Mouse (Mus musculus): ENCODE data around the gene Aldh4a1.

Aldh4a1 gene

GRCm38 (mm10) chr4:139622373-139623282 is at the start of gene Aldh4a1:
Aldh4a1 (plus strand) TSS chr4:139622866.
- peak; percentile 87 for DNase-seq

DNA sequence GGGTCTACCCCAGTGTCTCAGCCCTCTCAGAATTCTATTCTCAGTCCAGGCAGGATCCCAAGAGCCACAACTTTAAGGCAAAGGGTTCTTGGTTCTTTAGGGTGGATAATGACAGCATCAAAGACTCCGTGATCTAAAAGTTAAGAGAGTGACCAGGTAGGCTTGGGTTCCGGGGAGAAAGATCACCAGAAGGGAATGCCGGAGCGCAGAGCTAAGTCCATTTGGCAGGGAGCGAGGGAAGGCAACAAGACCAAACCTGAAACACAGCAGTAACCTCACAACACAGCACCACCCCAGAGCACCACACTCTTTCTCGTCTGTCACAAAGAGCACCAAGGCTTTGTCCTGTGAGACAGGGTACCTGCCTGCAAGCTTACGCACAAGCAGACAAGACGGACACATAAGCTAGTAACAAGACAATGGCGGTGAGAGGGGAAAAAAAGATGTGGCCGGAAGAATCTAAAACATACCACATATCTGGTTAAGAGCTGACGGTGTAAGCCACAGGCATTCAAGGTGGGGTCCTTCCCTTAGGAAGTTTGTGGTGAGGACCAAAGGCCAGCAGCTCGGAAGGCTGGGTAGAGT is 49.6 kb upstream of the Aldh4a1 start:
- DNase-seq: peak in 1 of 2 experiments; percentile 4

- peak; percentile 99 to 100 for DNase-seq
Measured at GRCm38 (mm10) chr4:139574156-139574798, 48.4 kb upstream of the Aldh4a1 start.

- DNase-seq: peak; percentile 75
Measured at GRCm38 (mm10) chr4:139574799-139575672, 47.6 kb upstream of the Aldh4a1 start.

GRCm38 (mm10) chr4:139575673-139576003 is 47.0 kb upstream of the Aldh4a1 start:
- DNase-seq: no peak

- peak in 1 of 2 experiments; percentile 23 for DNase-seq
Measured at GRCm38 (mm10) chr4:139576251-139576880, 46.3 kb upstream of the Aldh4a1 start.

GRCm38 (mm10) chr4:139577006-139577405 is 45.7 kb upstream of the Aldh4a1 start:
- DNase-seq: peak in 1 of 2 experiments; percentile 36

GRCm38 (mm10) chr4:139578389-139578788 is 44.3 kb upstream of the Aldh4a1 start:
- DNase-seq: peak in 1 of 2 experiments; percentile 6

DNA sequence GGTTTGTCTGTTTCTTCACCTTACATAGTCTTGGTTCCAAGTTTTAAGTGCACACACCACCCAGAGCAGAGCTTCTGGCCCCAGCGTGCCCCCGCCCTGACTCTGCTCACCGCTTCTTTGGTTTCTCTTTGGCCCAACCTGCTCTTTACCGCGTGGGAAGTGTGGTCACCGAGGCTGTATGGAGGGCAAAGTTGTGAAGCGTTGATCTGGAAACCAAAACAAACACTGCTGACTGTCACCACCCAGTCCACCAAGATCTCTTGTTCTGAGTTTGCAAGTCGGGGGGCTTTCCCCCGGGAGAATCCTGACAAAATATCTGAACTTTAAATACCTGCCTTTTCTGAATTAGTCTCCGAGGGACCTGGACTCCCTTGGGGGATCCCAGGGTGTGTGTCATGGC is 43.7 kb upstream of the Aldh4a1 start:
- DNase-seq: no peak

- DNase-seq: no peak
Measured at GRCm38 (mm10) chr4:139579466-139579865, 43.2 kb upstream of the Aldh4a1 start.

GRCm38 (mm10) chr4:139580663-139581336 is 41.9 kb upstream of the Aldh4a1 start:
- DNase-seq: peak in 1 of 2 experiments; percentile 21

DNA sequence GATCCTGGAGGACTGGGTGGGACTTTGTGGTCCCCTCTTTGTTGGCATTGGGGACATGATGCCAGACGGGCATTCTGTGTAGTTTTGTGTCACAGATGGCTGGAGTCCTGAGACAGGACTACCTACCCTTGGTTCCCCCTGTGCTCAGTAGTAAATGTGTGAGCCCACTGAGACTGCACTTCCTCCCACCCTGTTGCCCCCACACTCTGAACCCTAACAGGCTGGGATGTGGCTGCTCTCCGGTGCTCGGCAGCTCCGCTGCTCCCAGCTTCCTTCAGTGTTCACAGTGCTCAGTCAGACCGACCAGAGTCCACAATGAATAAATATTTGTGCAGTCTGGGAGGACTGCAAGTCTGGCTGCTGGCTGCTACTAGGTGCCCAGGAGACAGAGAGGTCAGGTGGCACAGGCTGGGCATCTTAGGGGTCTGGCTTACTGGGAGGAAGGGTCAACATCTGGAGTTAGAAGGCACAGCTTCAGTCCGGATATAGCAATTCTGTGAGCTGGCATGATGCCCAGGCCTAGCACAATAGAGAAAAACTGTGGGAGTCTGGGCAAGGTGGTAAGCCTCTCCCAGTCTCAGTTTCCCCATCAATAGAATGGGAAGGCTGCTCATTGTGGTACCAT is 41.1 kb upstream of the Aldh4a1 start:
- DNase-seq: peak in 1 of 2 experiments; percentile 44

DNA sequence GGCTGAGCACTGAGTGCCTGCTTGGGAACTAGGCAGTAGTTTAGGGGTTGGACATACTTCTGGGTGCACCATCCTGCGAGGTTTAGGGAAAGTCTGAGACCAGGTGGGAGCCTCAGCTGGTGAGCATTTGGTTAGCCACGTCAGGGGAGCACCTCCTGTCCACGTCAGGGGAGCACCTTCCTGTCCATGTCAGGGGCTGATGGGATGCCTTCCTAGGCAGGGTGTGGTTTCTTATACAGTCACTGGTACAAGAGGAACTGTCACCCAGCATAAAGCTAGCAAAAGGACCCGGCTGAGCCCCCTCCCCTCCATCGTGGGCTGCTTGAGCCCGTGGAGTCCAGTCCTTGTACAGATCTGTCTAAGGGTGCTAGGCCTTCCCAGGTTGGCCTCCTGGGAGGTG is 40.3 kb upstream of the Aldh4a1 start:
- DNase-seq: peak in 1 of 2 experiments; percentile 11

DNA sequence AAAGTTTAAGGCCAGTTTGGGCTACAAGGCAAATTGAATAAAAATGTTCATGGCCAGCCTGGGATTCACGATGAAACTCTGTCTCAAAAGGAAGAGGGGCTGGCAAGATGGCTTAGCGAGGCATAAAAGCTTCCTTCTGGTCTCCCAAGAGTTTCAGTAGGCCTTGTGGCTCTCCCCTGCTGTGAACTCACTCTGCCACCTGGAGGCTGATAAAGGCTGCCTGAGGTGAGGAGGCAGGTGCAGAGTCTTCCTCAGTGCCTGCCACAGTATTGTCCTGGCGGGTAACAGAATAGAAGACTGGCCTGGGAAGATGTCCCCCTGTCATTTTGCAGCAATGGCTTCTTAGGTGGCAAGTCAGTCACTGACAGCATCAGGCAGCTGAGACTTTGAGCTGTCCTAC is 39.8 kb upstream of the Aldh4a1 start:
- DNase-seq: peak in 1 of 2 experiments; percentile 10

DNA sequence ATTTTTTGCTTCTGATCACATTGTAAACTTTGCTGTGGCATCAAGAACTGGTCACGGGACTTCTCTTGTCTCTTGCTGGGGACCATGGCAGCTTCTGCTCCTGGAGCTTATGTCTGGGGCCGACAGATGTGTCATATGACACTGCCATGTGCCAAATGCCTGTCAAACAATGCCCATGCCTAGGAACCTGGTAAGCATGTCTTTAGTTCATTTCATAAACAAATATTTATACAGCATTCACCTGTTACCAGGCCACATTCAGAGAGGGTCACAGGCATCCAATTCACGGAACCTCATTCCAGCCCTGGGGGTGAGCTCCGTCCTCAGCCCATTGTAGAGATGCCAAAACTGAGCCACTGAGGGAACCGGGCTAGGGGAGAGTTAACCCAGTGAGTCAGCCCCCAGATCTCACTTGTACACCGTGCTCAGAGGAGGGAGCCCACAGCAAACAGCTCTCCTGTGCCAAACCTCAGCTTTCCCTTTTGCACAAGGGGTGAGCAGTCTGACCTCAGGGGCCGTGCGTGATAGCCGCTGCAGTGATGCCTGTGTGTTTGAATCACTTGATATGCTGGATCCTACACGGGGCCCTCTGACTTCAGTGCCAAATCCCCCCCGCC is 38.9 kb upstream of the Aldh4a1 start:
- peak in 1 of 2 experiments; percentile 6 for DNase-seq

GRCm38 (mm10) chr4:139584704-139585103 is 38.0 kb upstream of the Aldh4a1 start:
- peak; percentile 9 to 20 for DNase-seq

DNA sequence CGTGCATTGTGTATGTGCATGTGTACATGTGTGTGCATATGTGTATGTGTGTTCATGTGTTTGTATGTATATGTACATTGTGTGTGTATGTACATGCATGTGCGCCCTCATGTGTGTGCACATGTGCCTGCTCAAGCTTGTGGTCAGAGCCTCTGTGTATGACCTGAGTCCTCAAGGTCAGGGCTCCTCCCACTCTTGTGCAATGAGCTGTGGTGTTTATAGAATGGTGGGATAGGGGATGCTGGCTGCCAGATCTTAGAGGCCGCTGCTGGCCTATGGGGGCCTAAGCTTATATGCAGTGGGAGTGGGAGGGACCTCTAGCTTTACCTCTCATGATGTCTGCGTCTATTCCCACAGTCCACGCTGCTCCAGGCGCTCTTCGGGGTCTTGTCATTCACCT is 37.0 kb upstream of the Aldh4a1 start:
- peak in 1 of 2 experiments; percentile 1 for DNase-seq

DNA sequence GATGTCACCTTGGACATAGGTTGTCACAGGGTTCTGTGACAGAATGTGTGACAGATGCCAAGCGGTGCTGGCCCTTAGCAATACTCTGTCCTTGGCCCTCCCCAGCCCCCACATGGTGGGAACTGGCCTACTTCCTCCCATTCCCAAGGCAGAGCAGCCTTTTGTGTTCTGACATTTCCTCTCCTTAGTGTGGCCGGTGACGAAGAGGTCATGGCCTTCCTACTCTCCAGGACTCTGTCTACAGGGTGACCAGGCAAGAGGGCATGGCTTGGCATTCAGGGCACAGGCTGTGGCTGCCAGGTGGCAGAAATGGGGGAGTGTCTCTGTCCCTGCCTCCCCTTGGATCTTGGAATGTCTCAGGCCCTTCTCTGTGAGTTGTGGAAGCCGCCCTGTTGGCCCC is 35.3 kb upstream of the Aldh4a1 start:
- peak; percentile 39 to 57 for DNase-seq

DNA sequence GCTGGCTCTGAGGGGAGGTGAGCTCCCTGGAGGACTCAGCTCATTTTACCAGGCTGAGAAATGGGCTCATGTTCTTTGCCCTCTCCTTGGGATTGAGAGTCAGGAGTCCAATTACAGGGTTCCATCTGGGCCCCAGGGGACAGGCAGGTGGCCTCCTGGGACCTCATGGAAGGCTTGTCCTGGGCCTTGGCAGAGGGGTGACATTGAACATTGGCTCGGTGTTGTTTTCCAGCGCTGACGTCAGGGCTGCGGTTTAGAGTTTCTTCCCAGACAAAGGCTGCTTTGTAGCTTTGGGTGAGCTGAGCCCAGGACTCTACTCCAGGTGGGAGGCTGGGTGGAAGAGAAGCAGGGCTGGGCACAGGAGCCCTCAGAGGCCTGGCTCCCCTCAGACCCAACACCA is 34.9 kb upstream of the Aldh4a1 start:
- no peak for DNase-seq

DNA sequence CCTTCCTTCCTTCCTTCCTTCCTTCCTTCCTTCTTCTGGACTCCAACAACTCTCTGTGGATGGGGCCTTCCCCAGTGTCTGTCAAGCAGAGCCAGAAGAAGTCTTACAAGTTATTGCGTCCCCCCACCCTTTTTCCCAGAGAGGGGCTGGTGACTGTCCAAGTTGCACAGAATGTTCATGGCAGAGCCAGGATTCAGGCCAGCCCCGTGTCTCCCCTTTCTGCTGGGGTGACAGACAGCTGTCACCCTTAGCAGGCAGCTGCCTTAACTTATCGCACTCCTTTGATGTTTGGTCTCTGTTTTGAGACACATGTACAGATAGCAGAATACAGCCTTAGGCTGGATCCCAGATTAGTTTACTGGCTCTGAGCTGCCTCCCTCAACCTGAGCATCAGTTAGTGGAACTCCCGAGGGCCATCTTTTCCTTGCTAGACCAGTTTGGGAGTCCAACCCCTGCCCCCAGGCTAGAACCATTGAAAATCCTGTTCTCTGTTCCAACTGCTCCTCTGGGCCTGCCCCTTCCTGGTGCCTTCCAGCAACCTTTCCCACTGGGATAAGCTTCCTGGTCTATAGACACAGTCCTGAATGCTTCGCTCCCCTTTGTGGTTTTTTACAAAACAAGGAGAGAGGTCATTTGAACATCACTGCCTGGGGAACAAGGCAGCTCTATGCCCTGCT is 33.2 kb upstream of the Aldh4a1 start:
- peak in 1 of 2 experiments; percentile 27 for DNase-seq

Measured in cerebellum, postnatal 36 days (tissue).